Mouse (Mus musculus): Measurements from ENCODE around the gene Stk17b. TPM values are rescaled to one million over a fixed set of nuclear protein-coding genes. Genes with fewer than 3 reads are reported as not detected.

Stk17b gene
- total and polyA plus RNA-seq, 2 experiments: 0.82 to 7.2 TPM

GRCm38 (mm10) chr1:53728489-53729225 is 56.4 kb downstream of the Stk17b start:
- Histone ChIP-seq H3K79me2 (ENCODE audit: control insufficient read depth, insufficient read depth, low read length) (no peaks in the 10 kb centered on the region), H3K9ac (ENCODE audit: low read depth, low read length) (no peak overlapping the region), H3K36me3 (ENCODE audit: control insufficient read depth, insufficient read depth, low read length) (no peaks in the 10 kb centered on the region), H3K4me1 (ENCODE audit: control insufficient read depth, insufficient read depth, low read length) (no peaks in the 10 kb centered on the region), H3K27me3 (ENCODE audit: control insufficient read depth, insufficient read depth, low read length) (no peaks in the 10 kb centered on the region), H3K4me3 (ENCODE audit: insufficient read depth, low read depth, low read length) (no peak overlapping the region), H3K27ac (replicated peaks; ENCODE audit: insufficient read depth, low read depth, low read length) (no peak overlapping the region)
- TF ChIP-seq POLR2A (IDR thresholded peaks at IDR 0.05; ENCODE audit: extremely low read depth, insufficient read depth, low read length): no peak
- TF ChIP-seq CTCF (IDR thresholded peaks at IDR 0.05; ENCODE audit: low read depth, low read length): no peak
- WGBS: 57% methylated on average over 5 of the region's 5 CpGs
- DNase-seq (ENCODE audit: extremely low read depth, low read depth, low spot score): peak; percentile 19

GRCm38 (mm10) chr1:53726883-53727282 is 58.1 kb downstream of the Stk17b start:
- no peak overlapping the region for H3K4me3 ChIP-seq (ENCODE audit: insufficient read depth, low read depth, low read length)
- H3K27me3 ChIP-seq (ENCODE audit: control insufficient read depth, insufficient read depth, low read length): no peaks in the 10 kb centered on the region
- H3K27ac ChIP-seq (replicated peaks; ENCODE audit: insufficient read depth, low read depth, low read length): no peak overlapping the region
- no peak for DNase-seq (ENCODE audit: extremely low read depth, low read depth, low spot score)
- WGBS: 96% methylated on average over 2 of the region's 2 CpGs
- H3K36me3 ChIP-seq (ENCODE audit: control insufficient read depth, insufficient read depth, low read length): no peaks in the 10 kb centered on the region
- H3K4me1 ChIP-seq (ENCODE audit: control insufficient read depth, insufficient read depth, low read length): no peaks in the 10 kb centered on the region
- no peak for TF ChIP-seq POLR2A (IDR thresholded peaks at IDR 0.05; ENCODE audit: extremely low read depth, insufficient read depth, low read length)
- H3K79me2 ChIP-seq (ENCODE audit: control insufficient read depth, insufficient read depth, low read length): no peaks in the 10 kb centered on the region
- no peak overlapping the region for H3K9ac ChIP-seq (ENCODE audit: low read depth, low read length)

GRCm38 (mm10) chr1:53721353-53721752 is 63.7 kb downstream of the Stk17b start:
- Histone ChIP-seq H3K27me3 (ENCODE audit: control insufficient read depth, insufficient read depth, low read length) (no peaks in the 10 kb centered on the region), H3K79me2 (ENCODE audit: control insufficient read depth, insufficient read depth, low read length) (no peaks in the 10 kb centered on the region), H3K36me3 (ENCODE audit: control insufficient read depth, insufficient read depth, low read length) (no peaks in the 10 kb centered on the region), H3K4me1 (ENCODE audit: control insufficient read depth, insufficient read depth, low read length) (no peaks in the 10 kb centered on the region), H3K27ac (replicated peaks; ENCODE audit: insufficient read depth, low read depth, low read length) (no peak overlapping the region), H3K9ac (ENCODE audit: low read depth, low read length) (no peak overlapping the region), H3K4me3 (ENCODE audit: insufficient read depth, low read depth, low read length) (no peak overlapping the region)
- no peak for TF ChIP-seq CTCF (IDR thresholded peaks at IDR 0.05; ENCODE audit: low read depth, low read length)
- no peak for TF ChIP-seq POLR2A (IDR thresholded peaks at IDR 0.05; ENCODE audit: extremely low read depth, insufficient read depth, low read length)
- no peak for DNase-seq (ENCODE audit: extremely low read depth, low read depth, low spot score)

GRCm38 (mm10) chr1:53720601-53721351 is 64.2 kb downstream of the Stk17b start:
- no peak for TF ChIP-seq POLR2A (IDR thresholded peaks at IDR 0.05; ENCODE audit: extremely low read depth, insufficient read depth, low read length)
- no peak for TF ChIP-seq CTCF (IDR thresholded peaks at IDR 0.05; ENCODE audit: low read depth, low read length)
- Histone ChIP-seq H3K79me2 (ENCODE audit: control insufficient read depth, insufficient read depth, low read length) (no peaks in the 10 kb centered on the region), H3K4me1 (ENCODE audit: control insufficient read depth, insufficient read depth, low read length) (no peaks in the 10 kb centered on the region), H3K4me3 (ENCODE audit: insufficient read depth, low read depth, low read length) (no peak overlapping the region), H3K27ac (replicated peaks; ENCODE audit: insufficient read depth, low read depth, low read length) (no peak overlapping the region), H3K9ac (ENCODE audit: low read depth, low read length) (no peak overlapping the region), H3K36me3 (ENCODE audit: control insufficient read depth, insufficient read depth, low read length) (no peaks in the 10 kb centered on the region), H3K27me3 (ENCODE audit: control insufficient read depth, insufficient read depth, low read length) (no peaks in the 10 kb centered on the region)
- WGBS: 57% methylated on average over 5 of the region's 5 CpGs
- no peak for DNase-seq (ENCODE audit: extremely low read depth, low read depth, low spot score)

- H3K36me3 ChIP-seq (ENCODE audit: control insufficient read depth, insufficient read depth, low read length): no peaks in the 10 kb centered on the region
- no peak overlapping the region for H3K9ac ChIP-seq (ENCODE audit: low read depth, low read length)
These were observed 69.0 kb downstream of the Stk17b start for GRCm38 (mm10) chr1:53715966-53716515.

More at GRCm38 (mm10) chr1:53715966-53716515, 69.0 kb downstream of the Stk17b start:
- H3K4me1 ChIP-seq (ENCODE audit: control insufficient read depth, insufficient read depth, low read length): no peaks in the 10 kb centered on the region
- TF ChIP-seq CTCF (IDR thresholded peaks at IDR 0.05; ENCODE audit: low read depth, low read length): no peak
- TF ChIP-seq POLR2A (IDR thresholded peaks at IDR 0.05; ENCODE audit: extremely low read depth, insufficient read depth, low read length): no peak
- peak; percentile 10 for DNase-seq (ENCODE audit: extremely low read depth, low read depth, low spot score)
- no peak overlapping the region for H3K27ac ChIP-seq (replicated peaks; ENCODE audit: insufficient read depth, low read depth, low read length)
- 71% methylated on average over 1 of the region's 1 CpGs for WGBS
- no peak overlapping the region for H3K4me3 ChIP-seq (ENCODE audit: insufficient read depth, low read depth, low read length)
- H3K27me3 ChIP-seq (ENCODE audit: control insufficient read depth, insufficient read depth, low read length): no peaks in the 10 kb centered on the region
- no peaks in the 10 kb centered on the region for H3K79me2 ChIP-seq (ENCODE audit: control insufficient read depth, insufficient read depth, low read length)
